ENCODE assay signal across 8 mouse cellular contexts in genomic region chr15:96604282-96604681, GRCm38 (mm10). TPM values are rescaled to one million over a fixed set of nuclear protein-coding genes. Genes with fewer than 3 reads are reported as not detected.
DNase-seq lines count a peak whose midpoint lies in the region; ATAC-seq and TF ChIP-seq lines count a peak whose summit lies in the region.

No protein-coding gene starts in this region.

- peak overlapping the region; percentile 35; the same call in 1 of the 2 replicates for H3K27ac ChIP-seq in limb, embryonic 12.5 days
- H3K27ac ChIP-seq in limb, embryonic 10.5 days: no peak overlapping the region
- H3K27ac ChIP-seq in heart, embryonic 12.5 days (ENCODE audit: poor library complexity, severe bottlenecking): peak overlapping the region; percentile 5; the same call in 1 of the 2 replicates
- H3K27ac ChIP-seq in layer of hippocampus, adult 2 months: peak overlapping the region; percentile 28; the same call in 1 of the 2 replicates

- no peaks in the 10 kb centered on the region for H3K9me3 ChIP-seq in limb, embryonic 12.5 days
- H3K9me3 ChIP-seq in limb, embryonic 10.5 days (replicated peaks): no peaks in the 10 kb centered on the region
- H3K9me3 ChIP-seq in heart, embryonic 12.5 days (replicated peaks): no peaks in the 10 kb centered on the region

- H3K4me1 ChIP-seq in limb, embryonic 12.5 days (replicated peaks): peaks cover 9% of the 10 kb centered on the region; the same call in 1 of the 2 replicates
- H3K4me1 ChIP-seq in limb, embryonic 10.5 days: peaks cover 6% of the 10 kb centered on the region
- H3K4me1 ChIP-seq in heart, embryonic 12.5 days (replicated peaks): peaks cover 43% of the 10 kb centered on the region

- peak; percentile 20; the same call in 1 of the 2 replicates for ATAC-seq in limb, embryonic 12.5 days (ENCODE audit: insufficient number of reproducible peaks, insufficient read depth, low FRiP score, low TSS enrichment, low read depth)
- ATAC-seq in heart, embryonic 12.5 days (ENCODE audit: insufficient number of reproducible peaks, low FRiP score): 0 out of 2 replicates have a peak, but pooled peaks have one; percentile 45
- ATAC-seq in erythroid progenitor cell, adult 5-6 weeks (replicated peaks; ENCODE audit: low FRiP score, poor library complexity, severe bottlenecking): no peak

- no peak overlapping the region for H3K4me3 ChIP-seq in limb, embryonic 12.5 days (replicated peaks)
- no peak overlapping the region for H3K4me3 ChIP-seq in limb, embryonic 10.5 days
- no peak overlapping the region for H3K4me3 ChIP-seq in heart, embryonic 12.5 days
- H3K4me3 ChIP-seq in layer of hippocampus, adult 2 months: no peak overlapping the region

- no peak overlapping the region for H3K4me2 ChIP-seq in limb, embryonic 12.5 days
- H3K4me2 ChIP-seq in heart, embryonic 12.5 days: no peak overlapping the region

- no peak for DNase-seq in limb, embryonic 10.5 days (ENCODE audit: low spot score)
- peak; percentile 31 to 51 for DNase-seq in cerebellum, postnatal 25 days
- peak; percentile 35 to 47 for DNase-seq in layer of hippocampus, adult 2 months (ENCODE audit: low spot score in 2 of 2)
- DNase-seq in ovary, postnatal 36 days (ENCODE audit: low spot score): peak; percentile 55
- no peak for DNase-seq in spleen, adult 12 weeks (ENCODE audit: low spot score)

- 73% methylated on average over 10 of the region's 10 CpGs for WGBS in limb, embryonic 12.5 days
- 89% methylated on average over 10 of the region's 10 CpGs for WGBS in limb, embryonic 10.5 days
- 53% methylated on average over 10 of the region's 10 CpGs for WGBS in heart, embryonic 12.5 days

- no peaks in the 10 kb centered on the region for H3K27me3 ChIP-seq in limb, embryonic 12.5 days
- H3K27me3 ChIP-seq in limb, embryonic 10.5 days (ENCODE audit: low read depth, poor library complexity, severe bottlenecking): no peaks in the 10 kb centered on the region
- H3K27me3 ChIP-seq in heart, embryonic 12.5 days (replicated peaks): no peaks in the 10 kb centered on the region

- peaks cover 84% of the 10 kb centered on the region for H3K36me3 ChIP-seq in limb, embryonic 12.5 days
- peaks cover 95% of the 10 kb centered on the region for H3K36me3 ChIP-seq in limb, embryonic 10.5 days
- peaks cover 38% of the 10 kb centered on the region for H3K36me3 ChIP-seq in heart, embryonic 12.5 days

- TF ChIP-seq CTCF in layer of hippocampus, adult 2 months (conservative IDR thresholded peaks at IDR 0.05): no peak

- H3K9ac ChIP-seq in limb, embryonic 12.5 days (replicated peaks): no peak overlapping the region
- H3K9ac ChIP-seq in heart, embryonic 12.5 days: no peak overlapping the region

RNA-seq across cellular contexts. Expression of gene Slc38a1, which starts 38.4 kb away (rescaled TPM):
- polyA plus RNA-seq in limb, embryonic 12.5 days (2016; fragmentation: Nextera tagmentation; extraction: Ambion mirVana): 121 and 152 TPM in 2 replicates
- polyA plus RNA-seq in limb, embryonic 10.5 days (2016; fragmentation: Nextera tagmentation; extraction: Ambion mirVana): 141 and 149 TPM in 2 replicates
- polyA plus RNA-seq in heart, embryonic 12.5 days (2016; fragmentation: Nextera tagmentation; extraction: Ambion mirVana): 93.0 and 99.8 TPM in 2 replicates
- total RNA-seq in layer of hippocampus, adult 2 months (2021): 10 to 100 TPM; 78.9 to 80.9 TPM
- 10.8 and 13.0 TPM in 2 replicates for total RNA-seq in erythroid progenitor cell, adult 5-6 weeks (2015; ENCODE audit: low replicate concordance)
- 7.4 and 11.2 TPM in 2 replicates for total RNA-seq in erythroid progenitor cell, adult 5-6 weeks (2017; ENCODE audit: low replicate concordance)

Comparison
In these comparisons a context has a peak if more than half of its experiments do, and no peak if none do; other contexts are left out.
1. DNase-seq: peak in cerebellum, postnatal 25 days (2 of 2), layer of hippocampus, adult 2 months (2 of 2) and ovary, postnatal 36 days (single experiment); none in limb, embryonic 10.5 days (single experiment) and spleen, adult 12 weeks (single experiment).